Mouse (Mus musculus): ENCODE data around the gene Crip2. TPM values are rescaled to one million over a fixed set of nuclear protein-coding genes. Genes with fewer than 3 reads are reported as not detected.

The Crip2 gene
- polyA plus RNA-seq, 1 experiment, result 2.3 TPM

DNA sequence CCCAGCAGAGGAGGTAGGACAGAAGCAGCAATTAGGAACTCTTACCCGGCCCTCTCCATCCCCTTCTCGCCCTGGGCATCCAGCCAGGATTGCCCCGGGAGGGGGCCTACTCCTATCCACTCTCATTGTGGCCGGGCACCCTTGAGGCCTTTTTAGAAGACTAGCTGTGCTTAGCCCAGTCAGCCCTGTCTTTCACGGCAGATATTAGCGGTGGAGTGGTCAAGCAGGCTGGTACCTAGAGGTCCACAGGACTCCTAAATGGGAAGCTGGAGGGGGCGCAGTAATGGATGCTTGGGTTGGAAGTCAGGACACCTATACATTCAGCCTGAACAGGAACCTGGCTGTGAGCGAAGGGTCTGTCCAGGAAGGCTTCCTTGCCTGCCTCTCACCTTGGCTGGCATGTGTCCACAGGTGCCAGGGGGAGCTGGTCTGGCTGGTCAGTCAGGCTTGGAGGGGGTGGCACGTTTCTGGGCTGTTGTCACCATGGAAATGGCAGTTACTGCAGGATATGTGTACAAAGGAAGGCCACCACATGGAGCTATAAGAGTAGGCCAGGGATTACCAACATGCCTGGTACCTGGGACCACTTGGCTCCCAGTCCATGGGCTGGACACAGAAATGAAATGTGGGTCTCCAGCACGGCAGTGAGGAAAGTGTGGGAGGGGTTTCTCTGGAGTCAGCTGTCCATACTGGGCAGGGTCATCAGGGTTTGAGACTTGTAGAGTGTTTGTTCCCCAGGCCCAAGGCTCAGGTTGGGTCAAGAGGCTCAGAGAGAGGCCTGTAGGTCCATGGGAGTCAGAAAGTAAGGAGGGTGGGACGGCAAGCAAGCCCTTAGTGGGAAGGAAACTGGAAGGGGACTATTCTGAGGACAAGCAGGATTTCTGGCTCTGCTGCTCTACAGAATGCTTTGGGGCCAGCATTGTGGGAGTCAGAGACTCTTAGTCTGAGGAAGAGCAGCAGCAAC is 853 bp upstream of the Crip2 start:
- H3K4me1 ChIP-seq (ENCODE audit: control insufficient read depth, insufficient read depth, low read length), result 0 out of 2 replicates have a peak, but pooled peaks cover 2% of the 10 kb centered on the region
- no peak overlapping the region for H3K27ac ChIP-seq (ENCODE audit: insufficient read depth, low read depth, low read length)
- peak overlapping the region; percentile 58 for H3K4me3 ChIP-seq (ENCODE audit: insufficient read depth, low read length)
- TF ChIP-seq POLR2A (IDR thresholded peaks at IDR 0.05; ENCODE audit: borderline replicate concordance, low read depth, low read length) (no peak), CTCF (IDR thresholded peaks at IDR 0.05; ENCODE audit: low read depth, low read length) (no peak)

DNA sequence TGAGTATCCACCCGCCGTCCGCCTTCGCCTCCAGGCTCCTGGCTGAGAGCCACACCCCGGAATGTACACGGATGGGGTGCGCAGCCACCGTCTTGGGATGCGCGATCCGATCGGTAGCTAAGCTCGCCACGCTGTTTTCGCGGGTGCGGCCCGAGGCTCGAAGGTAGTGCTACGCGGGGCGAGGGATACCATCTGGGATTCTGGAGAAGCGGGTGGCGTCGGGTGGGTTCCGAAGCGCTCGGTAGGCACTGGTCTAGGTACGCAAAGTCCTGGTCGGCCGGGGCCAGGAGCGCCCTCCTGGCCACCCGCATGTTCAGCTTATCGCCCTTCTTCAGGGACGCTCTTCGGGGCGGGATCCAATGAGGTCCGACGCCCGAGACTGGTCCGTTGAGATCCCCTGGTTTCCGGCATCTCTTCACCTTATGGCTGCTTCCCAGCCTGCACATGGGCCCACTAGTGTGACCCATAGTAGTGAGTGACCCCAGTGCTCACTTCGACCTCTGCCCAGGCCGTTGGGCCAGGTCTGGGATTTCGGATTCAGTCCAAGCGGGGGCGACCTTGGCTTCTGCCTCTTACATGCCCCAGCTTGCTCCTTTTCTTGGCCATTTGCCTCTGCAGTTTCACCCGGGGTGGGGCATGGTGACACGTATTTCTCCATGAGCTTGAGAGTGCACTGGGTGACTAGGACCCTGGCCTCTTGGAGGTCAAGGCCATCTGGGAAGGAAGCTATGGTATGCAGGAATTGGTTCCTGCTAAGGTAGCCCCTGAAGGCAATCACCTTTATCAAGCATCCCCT is 778 bp downstream of the Crip2 start:
- TF ChIP-seq CTCF (IDR thresholded peaks at IDR 0.05; ENCODE audit: low read depth, low read length), result no peak
- no peak for TF ChIP-seq POLR2A (IDR thresholded peaks at IDR 0.05; ENCODE audit: borderline replicate concordance, low read depth, low read length)
- H3K4me1 ChIP-seq (ENCODE audit: control insufficient read depth, insufficient read depth, low read length), result 0 out of 2 replicates have a peak, but pooled peaks cover 2% of the 10 kb centered on the region
- H3K27ac ChIP-seq (ENCODE audit: insufficient read depth, low read depth, low read length), result no peak overlapping the region
- H3K4me3 ChIP-seq (ENCODE audit: insufficient read depth, low read length), result peak overlapping the region; percentile 58

DNA sequence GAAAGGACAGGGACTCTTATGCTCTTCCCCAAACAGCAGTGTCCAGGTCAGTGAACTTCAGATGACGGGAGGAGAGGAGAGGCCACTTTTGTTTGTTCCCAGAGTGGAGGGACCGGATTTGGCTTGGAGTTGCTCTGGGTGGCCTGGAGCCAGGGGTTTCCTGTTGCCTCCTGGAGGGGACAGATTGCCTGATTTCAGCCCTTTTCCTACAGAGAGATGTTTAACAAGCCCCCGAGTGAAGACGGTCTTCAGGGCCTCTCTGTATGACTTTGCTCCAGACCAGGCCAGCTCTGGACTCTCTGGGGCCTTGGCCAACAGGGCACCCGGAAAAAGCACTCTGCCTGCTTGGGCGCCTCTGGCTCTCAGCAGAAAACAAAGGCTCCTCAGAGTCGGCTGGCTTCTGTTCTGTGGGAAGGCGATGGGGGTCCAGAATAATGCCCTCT is 1.5 kb downstream of the Crip2 start:
- no peak overlapping the region for H3K4me3 ChIP-seq (ENCODE audit: insufficient read depth, low read length)
- H3K27ac ChIP-seq (ENCODE audit: insufficient read depth, low read depth, low read length), result no peak overlapping the region
- TF ChIP-seq CTCF (IDR thresholded peaks at IDR 0.05; ENCODE audit: low read depth, low read length) (no peak), POLR2A (IDR thresholded peaks at IDR 0.05; ENCODE audit: borderline replicate concordance, low read depth, low read length) (no peak)
- peaks cover 2% of the 10 kb centered on the region for H3K4me1 ChIP-seq (ENCODE audit: control insufficient read depth, insufficient read depth, low read length)

DNA sequence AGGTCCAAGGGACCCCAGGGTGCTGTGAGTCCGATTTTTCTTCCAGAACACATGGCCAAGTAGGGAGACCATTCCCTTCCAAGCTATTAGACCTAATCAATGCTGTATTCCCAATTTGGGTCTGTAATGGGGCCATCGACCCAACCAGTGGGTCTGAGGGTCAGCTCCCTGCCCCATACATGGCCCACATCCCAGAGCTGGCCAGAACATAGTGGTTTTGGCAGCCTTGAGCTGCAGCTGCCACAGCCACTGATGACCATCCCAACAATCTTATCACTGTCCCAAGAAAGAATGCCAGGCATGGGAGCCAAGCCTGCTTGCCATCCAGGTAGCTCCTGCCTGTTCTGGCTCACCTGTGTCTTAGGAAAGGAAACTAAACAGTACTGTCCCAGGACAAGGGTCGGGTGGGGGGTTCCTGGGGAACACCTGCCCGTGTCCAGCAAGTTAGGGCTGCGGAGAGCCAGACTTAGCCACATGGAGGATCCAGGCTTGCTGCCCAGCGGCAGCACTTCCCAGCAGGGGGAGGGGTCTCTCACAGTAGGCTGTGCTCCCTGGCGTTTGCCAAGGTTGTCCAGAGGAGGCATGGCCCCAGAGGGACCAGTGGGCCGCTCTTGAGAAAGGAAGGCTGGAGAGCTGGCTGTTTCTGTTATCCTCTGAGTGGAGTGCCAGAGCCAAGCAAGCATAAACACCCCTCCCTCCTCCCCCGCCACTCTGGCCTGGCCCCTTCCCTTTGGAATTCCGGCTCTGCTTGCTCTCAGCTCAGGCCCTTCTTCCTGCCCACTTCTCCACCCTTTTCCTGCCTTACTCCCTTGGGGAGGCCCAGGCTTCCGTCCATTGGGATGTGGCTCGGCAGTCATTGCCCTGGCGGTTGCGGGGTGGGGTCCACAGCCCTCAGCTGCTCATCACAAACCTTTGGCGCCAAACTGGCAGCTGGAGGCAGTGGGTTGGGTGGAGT is 2.3 kb downstream of the Crip2 start:
- H3K4me1 ChIP-seq (ENCODE audit: control insufficient read depth, insufficient read depth, low read length), result peaks cover 6% of the 10 kb centered on the region
- no peak overlapping the region for H3K4me3 ChIP-seq (ENCODE audit: insufficient read depth, low read length)
- TF ChIP-seq CTCF (IDR thresholded peaks at IDR 0.05; ENCODE audit: low read depth, low read length) (no peak), POLR2A (IDR thresholded peaks at IDR 0.05; ENCODE audit: borderline replicate concordance, low read depth, low read length) (no peak)
- no peak overlapping the region for H3K27ac ChIP-seq (ENCODE audit: insufficient read depth, low read depth, low read length)

DNA sequence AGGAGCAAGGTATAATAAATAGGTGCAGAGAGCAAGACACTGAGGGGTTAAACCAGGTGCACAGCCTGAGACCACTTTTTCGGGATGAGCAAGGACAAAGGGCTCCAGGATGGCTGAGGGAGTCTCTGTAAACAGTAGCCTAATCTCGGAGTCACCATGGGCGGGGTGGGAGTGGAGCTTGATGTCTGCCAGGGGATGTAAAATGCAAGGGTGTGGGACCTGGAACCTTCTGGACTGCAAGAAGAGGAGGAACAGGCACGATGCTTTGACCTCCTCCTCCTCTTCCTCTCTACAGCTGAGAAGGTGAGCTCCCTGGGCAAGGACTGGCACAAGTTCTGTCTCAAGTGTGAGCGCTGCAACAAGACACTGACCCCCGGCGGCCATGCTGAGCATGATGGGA is 3.1 kb downstream of the Crip2 start:
- H3K4me3 ChIP-seq (ENCODE audit: insufficient read depth, low read length), result no peak overlapping the region
- TF ChIP-seq POLR2A (IDR thresholded peaks at IDR 0.05; ENCODE audit: borderline replicate concordance, low read depth, low read length) (no peak), CTCF (IDR thresholded peaks at IDR 0.05; ENCODE audit: low read depth, low read length) (no peak)
- H3K27ac ChIP-seq (ENCODE audit: insufficient read depth, low read depth, low read length), result no peak overlapping the region
- H3K4me1 ChIP-seq (ENCODE audit: control insufficient read depth, insufficient read depth, low read length), result peaks cover 6% of the 10 kb centered on the region

DNA sequence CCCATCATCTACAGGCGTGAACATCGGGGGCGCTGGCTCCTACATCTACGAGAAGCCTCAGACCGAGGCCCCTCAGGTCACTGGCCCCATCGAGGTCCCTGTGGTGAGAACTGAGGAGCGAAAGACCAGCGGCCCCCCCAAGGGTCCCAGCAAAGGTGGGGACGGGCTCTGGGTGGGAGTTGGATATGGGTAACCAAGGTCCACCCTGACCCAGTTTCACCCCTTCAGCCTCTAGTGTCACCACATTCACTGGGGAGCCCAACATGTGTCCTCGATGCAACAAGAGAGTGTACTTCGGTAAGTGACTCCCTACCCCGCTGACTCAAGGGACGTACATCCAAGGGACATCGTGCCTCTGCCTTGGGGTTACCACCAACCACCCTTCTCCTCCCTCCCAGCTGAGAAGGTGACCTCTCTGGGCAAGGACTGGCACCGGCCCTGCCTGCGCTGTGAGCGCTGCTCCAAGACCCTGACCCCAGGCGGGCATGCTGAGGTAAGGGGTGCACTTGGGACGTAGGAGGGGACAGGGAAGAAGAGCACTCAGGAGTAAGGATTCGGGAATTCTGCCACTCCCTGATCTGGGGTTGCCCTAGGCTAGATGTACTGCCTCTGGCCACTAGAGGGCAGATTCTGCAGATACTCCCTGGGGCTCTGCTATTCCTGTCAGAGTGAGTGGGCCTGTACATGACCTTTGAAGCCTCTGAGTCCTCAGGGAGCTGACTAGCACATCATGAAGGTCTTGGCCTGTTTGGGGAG is 4.1 kb downstream of the Crip2 start:
- Histone ChIP-seq H3K4me1 (ENCODE audit: control insufficient read depth, insufficient read depth, low read length) (peaks cover 6% of the 10 kb centered on the region), H3K4me3 (ENCODE audit: insufficient read depth, low read length) (no peak overlapping the region), H3K27ac (ENCODE audit: insufficient read depth, low read depth, low read length) (no peak overlapping the region)
- peak; percentile 93 for TF ChIP-seq CTCF (IDR thresholded peaks at IDR 0.05; ENCODE audit: low read depth, low read length)
- TF ChIP-seq POLR2A (IDR thresholded peaks at IDR 0.05; ENCODE audit: borderline replicate concordance, low read depth, low read length), result no peak

DNA sequence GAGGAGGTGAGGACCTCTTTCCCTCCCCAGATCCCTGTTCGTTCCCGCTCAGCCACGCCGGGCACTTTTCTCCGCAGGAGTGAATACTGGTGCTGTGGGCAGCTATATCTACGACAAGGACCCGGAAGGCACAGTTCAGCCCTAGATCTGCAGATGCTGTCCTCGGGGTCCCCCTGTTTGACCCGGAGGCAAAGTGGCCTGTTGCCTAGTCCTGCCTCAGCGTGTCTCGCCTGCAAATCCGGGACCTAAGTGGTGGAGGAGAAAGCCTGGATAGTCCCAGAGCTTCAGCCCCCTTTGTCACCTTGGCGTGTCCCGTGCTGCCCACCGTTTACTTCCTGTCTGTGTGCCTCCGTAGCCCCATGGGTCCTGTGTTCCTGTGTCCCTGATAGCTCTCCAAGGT is 4.8 kb downstream of the Crip2 start:
- no peak for TF ChIP-seq POLR2A (IDR thresholded peaks at IDR 0.05; ENCODE audit: borderline replicate concordance, low read depth, low read length)
- no peak for TF ChIP-seq CTCF (IDR thresholded peaks at IDR 0.05; ENCODE audit: low read depth, low read length)
- no peak overlapping the region for H3K27ac ChIP-seq (ENCODE audit: insufficient read depth, low read depth, low read length)
- H3K4me3 ChIP-seq (ENCODE audit: insufficient read depth, low read length), result no peak overlapping the region
- H3K4me1 ChIP-seq (ENCODE audit: control insufficient read depth, insufficient read depth, low read length), result peaks cover 6% of the 10 kb centered on the region

DNA sequence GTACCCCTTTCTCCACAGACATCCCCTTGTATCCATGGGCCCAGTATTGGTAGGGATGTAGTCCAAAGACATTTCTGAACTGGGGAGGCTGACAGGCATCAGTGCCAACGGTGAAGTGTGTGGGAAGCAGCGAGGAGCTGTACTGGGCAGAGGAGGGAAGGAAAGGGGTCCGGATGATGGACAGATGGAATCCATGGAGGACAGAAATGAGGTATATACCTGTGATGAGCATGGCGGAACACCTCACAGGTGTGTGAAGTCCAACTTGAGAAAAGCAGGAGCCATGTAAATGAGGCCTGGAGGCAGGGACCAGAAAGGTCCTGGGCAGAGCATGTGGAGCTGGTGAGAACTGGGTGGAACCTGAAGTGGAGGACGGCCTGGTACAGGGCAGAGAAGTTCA is 5.6 kb downstream of the Crip2 start:
- Histone ChIP-seq H3K4me3 (ENCODE audit: insufficient read depth, low read length) (no peak overlapping the region), H3K4me1 (ENCODE audit: control insufficient read depth, insufficient read depth, low read length) (peaks cover 5% of the 10 kb centered on the region), H3K27ac (ENCODE audit: insufficient read depth, low read depth, low read length) (no peak overlapping the region)
- TF ChIP-seq CTCF (IDR thresholded peaks at IDR 0.05; ENCODE audit: low read depth, low read length) (no peak), POLR2A (IDR thresholded peaks at IDR 0.05; ENCODE audit: borderline replicate concordance, low read depth, low read length) (no peak)

All from bone marrow macrophage, adult 2 months (primary cell).